Mouse (Mus musculus): ENCODE results near the gene Mcub. TPM values are rescaled to one million over a fixed set of nuclear protein-coding genes. Genes with fewer than 3 reads are reported as not detected.

The Mcub gene
- polyA plus RNA-seq, 2 experiments, result 3.8 to 7.2 TPM

DNA sequence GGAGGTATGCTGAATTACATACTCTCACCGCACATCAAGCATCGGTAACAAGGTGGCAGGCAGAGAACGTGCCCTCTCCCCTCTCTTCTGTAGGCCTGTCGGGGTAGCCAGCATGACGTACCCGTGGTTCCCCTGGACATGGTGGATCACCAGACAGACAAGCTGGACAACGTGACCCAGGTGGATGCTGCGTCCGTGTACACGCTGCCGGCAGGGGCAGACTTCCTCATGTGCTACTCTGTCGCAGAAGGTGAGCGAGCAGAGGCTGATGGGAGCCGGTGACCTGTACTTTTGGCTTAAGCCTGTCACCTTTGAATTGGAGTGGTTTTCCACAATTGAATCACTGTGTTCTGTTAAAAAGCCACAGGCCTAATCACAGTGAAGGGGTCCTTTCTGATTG is 58.0 kb downstream of the Mcub start:
- no peak for TF ChIP-seq POLR2A (IDR thresholded peaks at IDR 0.05; ENCODE audit: borderline replicate concordance, extremely low read depth, insufficient read depth, insufficient read length)
- Histone ChIP-seq H3K27me3 (ENCODE audit: control insufficient read depth, insufficient read depth, low read length) (no peaks in the 10 kb centered on the region), H3K9ac (ENCODE audit: low read depth, low read length, severe bottlenecking) (no peak overlapping the region), H3K27ac (replicated peaks; ENCODE audit: low read depth, low read length) (no peak overlapping the region), H3K4me3 (replicated peaks; ENCODE audit: low read length) (no peak overlapping the region), H3K9me3 (ENCODE audit: control insufficient read depth, low read length) (no peaks in the 10 kb centered on the region), H3K4me2 (replicated peaks; ENCODE audit: low read depth, low read length, severe bottlenecking) (no peak overlapping the region), H3K36me3 (ENCODE audit: control insufficient read depth, insufficient read depth, low read length) (peaks cover 61% of the 10 kb centered on the region), H3K4me1 (ENCODE audit: control insufficient read depth, insufficient read depth, low read length) (no peaks in the 10 kb centered on the region)
- DNase-seq (ENCODE audit: low spot score) (no peak), ATAC-seq (ENCODE audit: low FRiP score, low read depth) (no peak)
- WGBS, result 91% methylated on average over 14 of the region's 14 CpGs

DNA sequence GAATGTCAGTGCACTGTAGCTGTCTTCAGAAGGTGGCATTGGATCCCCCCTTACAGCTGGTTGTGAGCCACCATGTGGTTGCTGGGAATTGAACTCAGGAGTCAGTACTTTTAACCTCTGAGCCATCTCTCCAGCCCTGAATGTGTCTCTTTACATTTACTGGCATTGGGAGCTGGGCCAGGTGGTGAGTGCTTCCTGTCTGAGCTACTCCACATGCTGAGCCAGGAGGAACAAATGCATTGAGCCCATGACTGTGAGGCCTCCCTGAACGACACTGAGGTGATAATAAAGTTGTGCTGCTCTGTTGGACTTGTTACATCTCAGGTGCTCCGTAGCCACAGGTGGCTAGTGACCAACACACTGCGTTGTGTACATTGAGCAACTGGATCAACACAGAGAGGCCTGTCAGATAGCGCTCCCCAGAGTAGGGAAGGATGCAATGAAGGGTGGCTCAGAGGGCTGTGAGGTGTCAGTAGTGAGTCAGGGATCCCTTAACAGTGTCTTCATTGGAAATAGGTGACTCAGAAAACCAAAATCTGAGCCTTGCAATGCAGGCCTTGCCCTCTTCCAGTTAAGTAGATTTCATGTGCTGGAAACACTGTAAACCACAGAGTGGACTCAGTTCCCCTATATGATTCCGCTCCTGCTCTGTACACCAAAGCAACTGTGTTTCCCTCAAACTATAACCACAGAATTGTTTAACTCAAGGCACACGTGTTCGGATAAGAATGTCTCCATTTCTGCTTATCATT is 65.4 kb downstream of the Mcub start:
- whole genome bisulfite sequencing, result 80% methylated on average over 7 of the region's 7 CpGs
- TF ChIP-seq POLR2A (IDR thresholded peaks at IDR 0.05; ENCODE audit: borderline replicate concordance, extremely low read depth, insufficient read depth, insufficient read length), result no peak
- no peak for ATAC-seq (ENCODE audit: low FRiP score, low read depth)
- no peak overlapping the region for H3K4me2 ChIP-seq (replicated peaks; ENCODE audit: low read depth, low read length, severe bottlenecking)
- peaks cover 7% of the 10 kb centered on the region for H3K4me1 ChIP-seq (ENCODE audit: control insufficient read depth, insufficient read depth, low read length)
- no peak overlapping the region for H3K4me3 ChIP-seq (replicated peaks; ENCODE audit: low read length)
- no peaks in the 10 kb centered on the region for H3K9me3 ChIP-seq (ENCODE audit: control insufficient read depth, low read length)
- H3K27me3 ChIP-seq (ENCODE audit: control insufficient read depth, insufficient read depth, low read length), result no peaks in the 10 kb centered on the region
- peaks cover 35% of the 10 kb centered on the region for H3K36me3 ChIP-seq (ENCODE audit: control insufficient read depth, insufficient read depth, low read length)
- DNase-seq (ENCODE audit: low spot score), result no peak
- H3K27ac ChIP-seq (replicated peaks; ENCODE audit: low read depth, low read length), result no peak overlapping the region
- H3K9ac ChIP-seq (ENCODE audit: low read depth, low read length, severe bottlenecking), result no peak overlapping the region

DNA sequence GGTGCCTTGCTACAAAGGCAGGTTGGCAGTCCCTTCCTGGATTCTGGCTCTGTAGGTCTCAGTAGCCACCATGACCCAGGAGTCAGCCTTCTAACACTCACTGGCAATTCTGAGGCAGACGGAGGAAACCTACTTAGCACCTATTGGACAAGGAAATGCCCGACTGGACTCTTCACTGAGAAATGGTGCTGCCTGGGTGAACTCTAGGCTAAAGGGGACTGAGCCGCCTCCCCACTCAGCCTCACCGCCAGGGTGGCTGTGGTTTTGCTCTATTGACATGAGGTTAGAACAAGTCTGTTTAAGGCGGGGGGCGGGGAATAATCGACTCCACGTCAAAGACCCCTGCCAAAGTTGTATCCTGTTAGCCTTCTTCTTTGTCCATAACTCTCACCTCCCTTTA is 66.1 kb downstream of the Mcub start:
- Histone ChIP-seq H3K4me2 (replicated peaks; ENCODE audit: low read depth, low read length, severe bottlenecking) (no peak overlapping the region), H3K4me3 (replicated peaks; ENCODE audit: low read length) (no peak overlapping the region), H3K9me3 (ENCODE audit: control insufficient read depth, low read length) (no peaks in the 10 kb centered on the region), H3K27me3 (ENCODE audit: control insufficient read depth, insufficient read depth, low read length) (no peaks in the 10 kb centered on the region), H3K4me1 (ENCODE audit: control insufficient read depth, insufficient read depth, low read length) (peaks cover 7% of the 10 kb centered on the region), H3K27ac (replicated peaks; ENCODE audit: low read depth, low read length) (no peak overlapping the region), H3K9ac (ENCODE audit: low read depth, low read length, severe bottlenecking) (no peak overlapping the region), H3K36me3 (ENCODE audit: control insufficient read depth, insufficient read depth, low read length) (peaks cover 28% of the 10 kb centered on the region)
- DNase-seq (ENCODE audit: low spot score) (no peak), ATAC-seq (ENCODE audit: low FRiP score, low read depth) (no peak)
- no peak for TF ChIP-seq POLR2A (IDR thresholded peaks at IDR 0.05; ENCODE audit: borderline replicate concordance, extremely low read depth, insufficient read depth, insufficient read length)
- WGBS, result 88% methylated on average over 8 of the region's 8 CpGs

DNA sequence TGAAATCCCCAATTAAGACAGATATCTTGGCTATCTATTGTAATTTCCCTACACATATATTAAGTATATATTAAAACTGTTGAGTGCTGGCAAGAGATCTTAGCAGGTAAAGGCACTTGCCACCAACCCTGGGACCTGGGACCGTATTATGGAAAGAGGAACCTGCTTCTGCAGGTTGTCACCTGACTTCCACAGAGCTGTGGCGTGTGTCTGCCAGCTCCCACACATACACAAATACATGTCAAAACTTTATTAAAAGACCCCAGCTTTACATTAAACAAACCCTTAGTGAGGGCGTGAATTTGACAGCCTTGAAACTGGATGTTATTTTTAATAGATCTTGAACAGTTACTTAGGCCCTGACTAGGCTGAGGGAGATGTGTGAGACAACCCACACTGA is 66.6 kb downstream of the Mcub start:
- no peak overlapping the region for H3K27ac ChIP-seq (replicated peaks; ENCODE audit: low read depth, low read length)
- H3K4me1 ChIP-seq (ENCODE audit: control insufficient read depth, insufficient read depth, low read length), result peaks cover 7% of the 10 kb centered on the region
- H3K27me3 ChIP-seq (ENCODE audit: control insufficient read depth, insufficient read depth, low read length), result no peaks in the 10 kb centered on the region
- peaks cover 23% of the 10 kb centered on the region for H3K36me3 ChIP-seq (ENCODE audit: control insufficient read depth, insufficient read depth, low read length)
- no peaks in the 10 kb centered on the region for H3K9me3 ChIP-seq (ENCODE audit: control insufficient read depth, low read length)
- ATAC-seq (ENCODE audit: low FRiP score, low read depth), result no peak
- TF ChIP-seq POLR2A (IDR thresholded peaks at IDR 0.05; ENCODE audit: borderline replicate concordance, extremely low read depth, insufficient read depth, insufficient read length), result no peak
- no peak overlapping the region for H3K4me2 ChIP-seq (replicated peaks; ENCODE audit: low read depth, low read length, severe bottlenecking)
- WGBS, result 91% methylated on average over 3 of the region's 3 CpGs
- no peak overlapping the region for H3K9ac ChIP-seq (ENCODE audit: low read depth, low read length, severe bottlenecking)
- H3K4me3 ChIP-seq (replicated peaks; ENCODE audit: low read length), result no peak overlapping the region
- DNase-seq (ENCODE audit: low spot score), result no peak

DNA sequence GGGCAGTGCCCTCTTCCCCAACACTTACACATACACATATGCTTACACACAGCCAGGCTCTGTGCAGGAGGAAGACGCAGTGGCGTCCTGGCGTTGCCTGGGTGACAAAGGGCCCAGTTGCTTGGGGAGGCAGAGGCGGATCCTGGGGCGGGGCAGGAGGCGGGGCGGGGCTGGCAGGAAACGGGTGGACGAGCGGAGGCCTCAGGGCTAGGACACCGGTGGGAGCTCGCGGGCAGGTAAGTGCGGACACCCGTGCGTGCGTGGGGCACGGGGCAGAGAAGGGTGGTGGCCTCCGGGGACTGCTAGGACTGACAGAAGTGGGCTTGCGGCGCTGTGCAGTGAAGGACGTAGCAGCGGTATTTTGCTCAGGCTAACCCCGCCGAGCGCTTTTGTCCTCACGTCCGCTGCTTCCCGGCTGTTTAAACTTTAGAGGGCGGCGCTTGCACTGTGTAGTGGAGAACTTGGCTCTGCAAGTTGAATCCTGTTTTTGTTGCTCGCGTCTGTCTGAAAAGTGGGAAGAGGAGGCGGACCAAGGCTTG is 68.7 kb downstream of the Mcub start, which contains the start of gene Casp6:
Gene Casp6 (plus strand): TSS at position 155 of the 539 bp plus-strand sequence.
- 0 out of 2 replicates have a peak, but pooled peaks have one; percentile 38 for TF ChIP-seq POLR2A (IDR thresholded peaks at IDR 0.05; ENCODE audit: borderline replicate concordance, extremely low read depth, insufficient read depth, insufficient read length)
- DNase-seq (ENCODE audit: low spot score), result peak; percentile 82
- Histone ChIP-seq H3K4me1 (ENCODE audit: control insufficient read depth, insufficient read depth, low read length) (peaks cover 7% of the 10 kb centered on the region), H3K36me3 (ENCODE audit: control insufficient read depth, insufficient read depth, low read length) (peaks cover 10% of the 10 kb centered on the region), H3K4me3 (replicated peaks; ENCODE audit: low read length) (peak within 1 kb of the TSS; percentile 72), H3K27ac (replicated peaks; ENCODE audit: low read depth, low read length) (peak within 1 kb of the TSS; percentile 73), H3K9ac (ENCODE audit: low read depth, low read length, severe bottlenecking) (peak within 1 kb of the TSS; percentile 75), H3K4me2 (replicated peaks; ENCODE audit: low read depth, low read length, severe bottlenecking) (peak within 1 kb of the TSS; percentile 59), H3K27me3 (ENCODE audit: control insufficient read depth, insufficient read depth, low read length) (no peaks in the 10 kb centered on the region), H3K9me3 (ENCODE audit: control insufficient read depth, low read length) (no peaks in the 10 kb centered on the region)
- WGBS, result under 1% methylated on average over 34 of the region's 34 CpGs
- peak; percentile 94 for ATAC-seq (ENCODE audit: low FRiP score, low read depth)
